Mouse (Mus musculus) embryonic facial prominence, embryonic 13.5 days (tissue): ENCODE results near the gene Cyp2b23. TPM values are rescaled to one million over a fixed set of nuclear protein-coding genes. Genes with fewer than 3 reads are reported as not detected.
"Not testable (repeated sequence)": the region's sequence is repeated elsewhere in the genome, so short reads cannot be mapped to it uniquely, and the experiment has no call there.

Source experiments
- ATAC-seq: fragments of 200-750 bp; cut with Nextera tagmentation; 2 replicates; pipeline ENCODE4 v1.8.0; 2017; ENCODE audit warnings: low read depth; ENCODE audit not compliant: insufficient number of reproducible peaks, insufficient read depth, low FRiP score, low TSS enrichment
- H3K27ac ChIP-seq: fragments of 300-500 bp; sonication (generic); 2 replicates; pipeline ENCODE4 v1.5.1; 2015; ENCODE audit warnings: moderate library complexity, mild to moderate bottlenecking, inconsistent platforms
- H3K27me3 ChIP-seq: fragments of 300-500 bp; sonication (generic); 2 replicates; pipeline ENCODE4 v1.6.1; 2015; ENCODE audit warnings: mild to moderate bottlenecking, inconsistent platforms
- H3K36me3 ChIP-seq: fragments of 300-500 bp; sonication (generic); 2 replicates; pipeline ENCODE4 v1.6.1; 2015; ENCODE audit warnings: mild to moderate bottlenecking, inconsistent platforms
- H3K4me1 ChIP-seq: fragments of 300-500 bp; sonication (generic); 2 replicates; pipeline ENCODE4 v1.6.1; 2015; ENCODE audit warnings: inconsistent platforms
- H3K4me2 ChIP-seq: fragments of 300-500 bp; sonication (generic); 2 replicates; pipeline ENCODE4 v1.6.1; 2015; ENCODE audit warnings: moderate library complexity, mild to moderate bottlenecking, inconsistent platforms
- H3K4me3 ChIP-seq: fragments of 300-500 bp; sonication (generic); 2 replicates; pipeline ENCODE4 v1.5.1; 2015; ENCODE audit warnings: mild to moderate bottlenecking, inconsistent platforms
- H3K9ac ChIP-seq: fragments of 300-500 bp; sonication (generic); 2 replicates; pipeline ENCODE4 v1.6.1; 2015; ENCODE audit warnings: mild to moderate bottlenecking, inconsistent platforms
- H3K9me3 ChIP-seq: fragments of 300-500 bp; sonication (generic); 2 replicates; pipeline ENCODE4 v1.6.1; 2016; ENCODE audit warnings: inconsistent platforms
- WGBS: fragments of 180-500 bp; shearing (Covaris S2); methylation state at CpG from one replicate; pipeline ENCODE4 v1.1.7; 2015; ENCODE audit warnings: mixed read lengths; 5-methylcytosine and 5-hydroxymethylcytosine counted together
- polyA plus RNA-seq: library from polyadenylated mRNA; unstranded; fragments of >200 nt; fragmentation: Nextera tagmentation; extraction: Ambion mirVana; gene quantifications from 2 replicates; pipeline ENCODE4 v1.2.1, GENCODE M21; 2015

Cyp2b23 gene
- polyA plus RNA-seq: not detected in 2 replicates

DNA sequence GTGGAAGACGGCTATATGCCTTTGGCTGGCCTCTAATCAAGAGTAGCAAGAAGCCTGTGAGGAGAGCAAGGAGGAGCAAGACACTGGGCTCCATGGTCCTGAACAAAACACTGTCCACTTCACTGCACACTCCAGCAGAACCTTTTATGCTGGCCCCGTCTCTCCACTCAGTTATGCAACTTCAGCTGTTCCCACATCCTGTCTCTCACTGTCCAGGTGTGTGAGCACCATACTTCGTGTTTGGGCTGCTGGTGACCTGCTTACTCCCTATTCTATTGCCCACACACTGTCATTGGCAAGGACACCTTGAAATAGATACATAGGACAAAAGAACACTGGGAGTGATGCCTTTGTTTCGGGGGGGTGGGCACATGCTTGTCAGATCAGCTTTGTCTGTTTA is at the start of gene Cyp2b23:
Gene Cyp2b23, minus strand, starts transcription at position 101 of the 400 bp plus-strand sequence.
- H3K27ac ChIP-seq: no peak within 1 kb of the TSS
- H3K9me3 ChIP-seq: peaks cover 4% of the 10 kb centered on the region; the same call in 1 of the 2 replicates
- no peak within 1 kb of the TSS for H3K4me2 ChIP-seq
- WGBS: 77% methylated on average over 4 of the region's 4 CpGs
- no peak within 1 kb of the TSS for H3K9ac ChIP-seq
- no peaks in the 10 kb centered on the region for H3K36me3 ChIP-seq
- no peaks in the 10 kb centered on the region for H3K4me1 ChIP-seq
- no peak for ATAC-seq
- no peak within 1 kb of the TSS for H3K4me3 ChIP-seq
- no peaks in the 10 kb centered on the region for H3K27me3 ChIP-seq

DNA sequence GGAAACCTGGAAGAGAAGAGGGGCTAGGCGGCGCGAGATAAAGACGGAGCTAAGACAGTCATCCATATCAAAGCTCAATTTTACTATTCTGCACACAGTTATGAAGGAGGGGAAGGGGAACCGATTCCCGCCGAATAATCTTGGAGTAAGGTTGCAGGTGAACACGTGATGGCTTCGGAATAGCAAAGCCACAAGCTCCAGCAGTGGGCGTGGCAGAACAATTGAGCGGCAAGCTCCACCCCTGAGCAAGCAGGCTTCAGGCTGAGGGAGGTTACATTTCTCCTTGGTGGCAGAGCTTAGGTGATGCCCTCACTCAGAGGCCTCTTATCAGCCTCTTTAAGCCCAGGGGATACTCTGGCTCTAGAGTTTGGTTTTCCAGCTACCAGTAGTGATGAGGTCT is 24.8 kb upstream of the Cyp2b23 start:
- no peaks in the 10 kb centered on the region for H3K27me3 ChIP-seq
- H3K27ac ChIP-seq: no peak overlapping the region
- H3K36me3 ChIP-seq: no peaks in the 10 kb centered on the region
- no peak overlapping the region for H3K4me3 ChIP-seq
- no peaks in the 10 kb centered on the region for H3K4me1 ChIP-seq
- 0 out of 2 replicates have a peak, but pooled peaks cover 7% of the 10 kb centered on the region for H3K9me3 ChIP-seq
- H3K4me2 ChIP-seq: no peak overlapping the region
- no peak for ATAC-seq
- WGBS: 83% methylated on average over 11 of the region's 11 CpGs
- no peak overlapping the region for H3K9ac ChIP-seq

DNA sequence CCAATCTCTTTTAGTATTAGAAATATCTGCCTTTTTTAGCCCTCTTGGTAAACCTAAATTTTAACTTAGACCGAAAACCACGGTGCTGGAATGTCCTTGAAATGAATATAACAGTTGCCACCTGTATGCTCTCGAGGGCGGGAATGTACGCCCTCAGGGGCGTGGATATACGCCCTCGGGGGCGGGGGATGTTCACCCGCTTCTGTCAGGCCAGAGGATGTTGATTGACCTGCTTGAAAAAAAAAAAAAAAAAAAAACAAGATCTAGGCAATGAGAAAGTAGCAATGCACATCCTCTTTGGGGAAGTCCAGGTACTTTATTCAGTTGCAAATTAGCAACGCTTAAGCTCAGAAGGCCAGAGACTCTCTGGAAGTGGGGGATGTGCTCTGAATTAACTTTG is 20.8 kb upstream of the Cyp2b23 start:
- no peaks in the 10 kb centered on the region for H3K4me1 ChIP-seq
- H3K4me3 ChIP-seq: no peak overlapping the region
- no peak overlapping the region for H3K27ac ChIP-seq
- no peak for ATAC-seq
- H3K4me2 ChIP-seq: no peak overlapping the region
- 40% methylated on average over 11 of the region's 11 CpGs for WGBS
- no peak overlapping the region for H3K9ac ChIP-seq
- no peaks in the 10 kb centered on the region for H3K36me3 ChIP-seq
- 0 out of 2 replicates have a peak, but pooled peaks cover 11% of the 10 kb centered on the region for H3K9me3 ChIP-seq
- H3K27me3 ChIP-seq: no peaks in the 10 kb centered on the region

DNA sequence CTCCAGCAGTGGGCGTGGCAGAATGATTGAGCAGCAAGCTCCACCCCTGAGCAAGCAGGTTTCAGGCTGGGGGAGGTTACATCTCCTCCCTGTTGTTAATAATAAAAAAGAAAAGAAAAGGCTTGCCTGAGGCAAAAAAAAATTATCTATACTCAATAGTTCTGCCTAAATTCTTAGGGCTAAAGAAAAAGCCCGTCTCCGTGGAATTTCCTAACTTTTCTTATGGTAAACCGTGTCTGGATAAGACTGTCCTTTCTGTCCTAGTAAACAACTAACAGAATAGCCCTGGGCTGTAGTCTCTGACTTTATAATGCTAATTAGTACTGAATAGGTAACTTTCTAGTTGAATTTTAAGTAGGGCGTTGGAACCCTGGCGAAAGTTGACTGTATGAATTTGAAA is 20.0 kb upstream of the Cyp2b23 start:
- WGBS: 37% methylated on average over 6 of the region's 6 CpGs
- H3K9me3 ChIP-seq, H3K4me1 ChIP-seq, H3K27ac ChIP-seq, ATAC-seq, H3K4me2 ChIP-seq, H3K36me3 ChIP-seq, H3K27me3 ChIP-seq, H3K4me3 ChIP-seq, H3K9ac ChIP-seq: not testable (repeated sequence)

DNA sequence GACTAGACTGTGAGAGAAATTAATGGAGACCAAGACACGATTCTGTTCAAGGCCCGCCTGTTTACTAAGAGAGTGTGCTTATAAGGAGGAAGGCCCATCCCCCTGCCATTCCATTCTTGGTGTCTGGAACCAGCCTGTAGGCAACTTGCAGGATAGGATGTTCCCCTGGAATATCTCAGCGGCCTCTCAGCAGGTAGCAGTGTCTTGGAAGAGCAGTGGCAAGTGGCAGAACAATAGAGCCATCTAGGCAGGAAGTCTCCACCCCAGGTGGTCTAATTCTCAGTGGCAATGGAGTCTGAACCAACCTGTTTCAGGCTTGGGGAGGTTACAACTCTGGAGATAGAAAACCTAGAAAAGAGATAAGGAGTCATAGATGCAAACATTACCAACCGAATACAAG is 13.9 kb upstream of the Cyp2b23 start:
- Histone ChIP-seq H3K36me3 (no peaks in the 10 kb centered on the region), H3K9me3 (0 out of 2 replicates have a peak, but pooled peaks cover under 1% of the 10 kb centered on the region), H3K27ac (no peak overlapping the region), H3K4me3 (no peak overlapping the region), H3K27me3 (no peaks in the 10 kb centered on the region), H3K4me2 (no peak overlapping the region), H3K9ac (no peak overlapping the region), H3K4me1 (no peaks in the 10 kb centered on the region)
- WGBS: 74% methylated on average over 4 of the region's 4 CpGs
- ATAC-seq: no peak

DNA sequence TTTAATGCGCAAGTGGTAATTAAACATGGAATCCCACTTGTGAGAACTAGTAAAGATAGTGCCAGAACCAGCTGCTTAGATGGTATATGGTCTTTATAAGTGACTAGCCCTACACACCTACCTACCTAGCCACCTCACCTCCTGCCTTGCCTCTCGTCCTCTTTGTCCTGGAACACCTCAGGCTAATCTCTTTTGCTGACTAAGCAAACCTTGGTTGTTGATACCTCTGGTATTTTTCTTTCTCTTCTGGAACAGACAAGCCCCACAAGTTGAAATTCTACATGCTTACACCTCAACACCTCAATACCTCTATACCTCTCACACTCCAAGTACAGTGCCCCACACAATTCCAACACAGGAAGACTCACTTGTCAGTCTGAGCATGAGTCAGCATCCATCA is 524 bp downstream of the Cyp2b23 start:
- no peak overlapping the region for H3K27ac ChIP-seq
- H3K4me2 ChIP-seq: no peak overlapping the region
- no peak overlapping the region for H3K4me3 ChIP-seq
- H3K27me3 ChIP-seq: no peaks in the 10 kb centered on the region
- no peaks in the 10 kb centered on the region for H3K4me1 ChIP-seq
- no peak for ATAC-seq
- no peaks in the 10 kb centered on the region for H3K36me3 ChIP-seq
- H3K9ac ChIP-seq: no peak overlapping the region
- peaks cover 4% of the 10 kb centered on the region; the same call in 1 of the 2 replicates for H3K9me3 ChIP-seq
- WGBS: 69% methylated on average over 2 of the region's 2 CpGs

DNA sequence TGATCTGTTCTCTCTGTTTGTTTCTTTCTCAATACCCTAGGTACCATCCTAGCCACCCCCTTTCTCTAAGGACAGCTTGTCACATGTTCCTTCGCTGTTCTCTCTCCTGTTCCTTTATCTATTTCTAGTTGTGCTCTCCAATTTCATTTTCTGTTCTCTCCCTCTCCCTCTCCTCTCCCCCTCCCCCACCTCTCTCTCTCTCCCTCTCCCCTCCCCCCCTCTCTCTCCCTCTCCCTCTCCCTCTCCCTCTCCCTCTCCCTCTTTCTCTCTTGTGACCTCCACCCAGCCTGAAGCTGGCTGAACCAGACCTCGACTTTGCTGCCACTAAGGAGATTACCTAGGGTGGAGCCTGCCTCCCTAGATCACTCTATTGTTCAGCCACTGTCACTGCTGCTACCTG is 18.8 kb downstream of the Cyp2b23 start:
- not testable (repeated sequence) for H3K4me1 ChIP-seq, H3K4me2 ChIP-seq, H3K4me3 ChIP-seq, H3K9me3 ChIP-seq, H3K27me3 ChIP-seq, H3K9ac ChIP-seq, H3K36me3 ChIP-seq, H3K27ac ChIP-seq, ATAC-seq
- WGBS: 29% methylated on average over 2 of the region's 2 CpGs

DNA sequence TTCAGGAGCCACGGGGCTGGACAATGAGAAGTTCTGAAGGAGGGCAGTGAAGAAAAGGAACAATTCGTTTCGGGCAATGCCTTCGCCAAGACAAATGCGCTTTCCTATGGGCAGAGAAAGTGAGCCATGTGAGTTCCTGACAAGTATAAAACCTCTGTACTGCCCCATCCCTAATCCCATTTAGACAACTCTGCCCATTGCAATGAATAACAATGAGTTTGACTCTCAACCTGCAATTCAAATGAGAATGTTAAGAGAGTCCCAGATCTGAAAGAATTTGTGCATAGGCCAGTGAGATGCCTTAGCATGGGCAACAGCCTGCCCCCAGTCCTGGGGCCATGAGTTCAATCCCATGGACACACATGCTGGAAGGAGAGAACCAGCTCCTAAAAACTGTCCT is 20.2 kb downstream of the Cyp2b23 start:
- Histone ChIP-seq H3K9ac (no peak overlapping the region), H3K4me3 (no peak overlapping the region), H3K27me3 (no peaks in the 10 kb centered on the region), H3K4me1 (no peaks in the 10 kb centered on the region), H3K27ac (no peak overlapping the region), H3K36me3 (no peaks in the 10 kb centered on the region), H3K9me3 (peaks cover 12% of the 10 kb centered on the region), H3K4me2 (no peak overlapping the region)
- no peak for ATAC-seq
- 79% methylated on average over 5 of the region's 5 CpGs for WGBS

DNA sequence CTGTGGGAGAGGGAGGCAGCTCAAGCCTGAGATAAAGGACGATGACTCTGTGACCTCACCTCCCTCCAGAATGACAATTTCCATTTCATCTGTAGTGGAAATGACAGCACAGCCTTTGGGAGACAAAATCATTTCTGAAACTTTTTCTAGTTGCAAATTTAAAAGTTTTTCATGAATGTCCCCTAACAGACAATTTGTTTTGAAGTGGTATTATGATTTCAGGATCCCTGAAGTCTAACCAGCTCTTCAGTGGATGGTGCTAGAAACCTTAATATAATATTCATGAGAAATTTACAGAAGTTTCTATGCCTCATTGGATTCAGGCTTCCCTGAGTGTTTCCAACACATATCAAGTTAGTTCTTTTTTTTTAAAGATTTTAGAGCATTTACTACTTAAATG is 67.9 kb downstream of the Cyp2b23 start, which contains the start of gene Vmn1r185:
Gene Vmn1r185, minus strand, starts transcription at position 101 of the 400 bp plus-strand sequence.
- H3K27me3 ChIP-seq, ATAC-seq, H3K9me3 ChIP-seq, H3K9ac ChIP-seq, H3K4me1 ChIP-seq, H3K27ac ChIP-seq, H3K4me2 ChIP-seq, H3K4me3 ChIP-seq, H3K36me3 ChIP-seq: not testable (repeated sequence)
- 62% methylated on average over 1 of the region's 1 CpGs for WGBS

Other genes with a start within 250 kb of the Cyp2b23 start
- gene Nlrp9a, start 151.4 kb downstream of the Cyp2b23 start, polyA plus RNA-seq: not detected in 2 replicates
- gene Vmn1r185, start 68.0 kb downstream of the Cyp2b23 start, polyA plus RNA-seq: not detected in 2 replicates
- 0.10 TPM in 1 of 2 replicates, not detected in the other for gene Cyp2b19, start 70.7 kb upstream of the Cyp2b23 start, polyA plus RNA-seq
- gene Cyp2g1, start 122.5 kb upstream of the Cyp2b23 start, polyA plus RNA-seq: 0.84 and 1.8 TPM in 2 replicates
- gene Cyp2a5, start 148.9 kb upstream of the Cyp2b23 start, polyA plus RNA-seq: 0.56 and 0.70 TPM in 2 replicates